Mouse (Mus musculus) cerebellum, adult (tissue): ENCODE measurements around the gene Slc8a1.

Experiments
- ATAC-seq: cut with Nextera tagmentation; 2 replicates; pipeline ENCODE4 v1.9.2; 2017; ENCODE audit warnings: mild to moderate bottlenecking, moderate library complexity, mixed read lengths; ENCODE audit not compliant: insufficient number of reproducible peaks, low FRiP score, low TSS enrichment

The Slc8a1 gene

DNA sequence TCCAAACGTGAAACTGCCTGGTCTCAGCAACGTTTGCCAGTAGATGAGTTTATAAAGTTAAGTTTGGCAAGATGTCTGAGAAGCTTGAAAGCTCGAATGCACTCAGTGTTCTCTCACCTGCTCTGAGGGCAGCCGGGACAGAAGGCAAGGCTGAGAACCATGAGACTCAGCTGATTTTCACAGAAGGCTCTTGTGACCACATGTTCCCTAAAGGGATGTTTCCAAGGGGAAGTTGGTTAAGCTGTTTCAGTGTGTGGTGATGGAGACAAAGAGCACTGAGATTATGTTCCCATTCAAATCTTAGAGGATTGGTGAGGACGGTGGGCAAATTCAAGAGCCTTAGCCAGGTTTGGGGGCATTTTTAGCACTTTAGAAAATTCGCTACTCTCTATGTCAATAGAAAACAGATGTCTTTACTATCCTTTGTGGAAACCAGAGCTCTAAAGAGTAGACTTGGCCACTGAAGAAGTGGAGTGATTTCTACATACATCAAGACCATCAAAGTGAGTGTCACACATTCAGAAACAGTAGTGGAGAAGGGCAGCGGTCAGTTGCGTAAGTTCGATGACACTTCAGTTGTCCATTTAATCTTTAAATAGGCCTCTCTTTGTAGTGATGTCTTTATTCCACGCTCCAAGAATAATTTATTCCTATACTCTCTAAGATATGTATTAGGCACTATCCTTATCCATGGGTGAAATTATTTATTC, 219.7 kb downstream of the Slc8a1 start:
- ATAC-seq = no peak

GRCm38 (mm10) chr17:81516155-81516554, 222.0 kb downstream of the Slc8a1 start:
- no peak for ATAC-seq

DNA sequence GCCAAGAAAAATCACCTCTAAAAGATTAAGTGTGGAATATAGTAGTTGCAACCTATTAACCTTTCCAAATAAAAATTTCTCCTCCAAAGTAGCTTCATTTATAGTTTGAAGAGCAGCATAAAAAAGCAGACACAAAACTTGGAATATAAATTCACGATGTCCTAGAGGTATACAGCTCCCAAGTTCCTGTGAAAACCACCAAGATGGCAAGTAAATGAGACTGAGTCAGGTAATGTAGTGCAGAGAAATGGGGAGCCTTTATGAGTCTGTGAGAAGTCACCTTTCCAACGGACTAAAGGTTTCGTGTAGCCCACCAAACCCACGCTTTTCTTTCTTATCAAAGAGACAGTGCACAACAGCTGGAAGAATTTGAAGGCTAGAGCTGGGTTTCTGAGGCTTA, 224.2 kb downstream of the Slc8a1 start:
- ATAC-seq = no peak

DNA sequence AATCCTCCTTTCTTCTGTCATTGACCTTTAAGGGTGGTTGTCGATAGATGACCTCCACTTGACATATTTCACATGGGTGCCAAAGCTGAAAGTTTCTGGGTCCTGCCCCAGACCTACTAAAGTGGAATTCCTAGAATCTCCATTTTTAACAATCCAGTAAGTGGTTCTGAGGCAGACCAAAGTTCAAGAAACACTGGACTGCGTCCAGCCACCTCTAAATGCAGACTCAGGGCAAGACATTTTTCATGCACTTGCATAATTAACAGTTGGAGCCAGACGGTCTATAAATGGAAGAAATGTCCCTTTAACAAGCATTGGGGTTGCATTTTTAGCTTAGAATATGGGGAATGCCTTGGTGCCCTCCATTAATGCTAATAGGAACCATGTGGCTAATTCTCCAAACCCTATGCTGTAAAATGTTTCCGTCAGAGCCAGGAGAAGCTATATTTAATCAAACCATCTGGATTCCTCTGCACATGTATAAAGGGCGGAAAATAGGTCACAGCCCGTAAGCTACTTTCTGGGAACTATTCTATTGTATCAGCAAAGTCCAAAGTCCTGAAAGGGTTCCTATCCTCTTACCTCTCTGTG, 224.7 kb downstream of the Slc8a1 start:
- peak; percentile 56 for ATAC-seq

DNA sequence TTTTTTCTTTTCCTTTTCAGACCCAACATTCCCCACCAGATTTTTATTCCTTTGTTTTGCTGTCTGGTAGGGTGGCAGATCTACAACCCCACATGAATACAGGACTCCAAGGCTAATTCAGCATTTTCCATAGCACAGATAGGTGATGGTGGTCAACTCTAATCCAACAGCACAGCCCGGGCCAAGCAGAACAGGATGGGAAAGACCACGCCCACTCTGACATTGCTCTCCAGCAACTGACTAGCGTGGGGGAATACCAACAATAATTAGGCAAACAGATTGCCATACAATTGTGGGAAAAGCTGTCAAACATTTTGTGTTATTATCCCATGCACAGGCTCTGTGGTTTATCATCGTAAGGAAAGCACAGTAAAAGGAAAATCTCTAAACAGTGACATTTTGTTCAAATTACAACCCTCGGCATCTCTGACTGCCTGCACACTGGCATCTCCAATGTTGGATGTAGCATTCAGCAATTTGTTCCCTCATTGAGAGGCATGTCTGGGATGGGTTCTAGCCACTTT, 233.0 kb downstream of the Slc8a1 start:
- ATAC-seq = no peak

DNA sequence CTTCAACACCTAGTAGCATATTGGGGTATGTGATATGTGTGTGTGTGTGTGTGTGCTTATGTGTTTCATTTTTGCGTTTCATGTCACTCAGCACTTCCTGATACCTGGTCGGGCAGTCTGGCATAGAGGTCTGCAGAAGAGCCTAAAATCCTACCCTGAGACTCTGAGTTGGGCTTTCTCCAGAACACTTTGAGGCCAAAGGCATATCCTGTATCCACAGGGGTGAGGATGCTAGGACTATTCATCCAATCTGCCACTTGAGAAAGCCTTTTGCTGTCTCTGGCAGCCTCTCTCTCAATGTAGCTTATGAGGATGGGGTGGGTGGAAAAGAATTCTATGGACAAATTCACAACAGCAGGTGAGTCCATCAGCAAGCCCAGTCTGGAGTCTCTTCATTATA, 234.1 kb downstream of the Slc8a1 start:
- peak; percentile 92 for ATAC-seq

- ATAC-seq = peak; percentile 23; the same call in 1 of the 2 replicates
These were observed 235.4 kb downstream of the Slc8a1 start for GRCm38 (mm10) chr17:81502732-81503131.

DNA sequence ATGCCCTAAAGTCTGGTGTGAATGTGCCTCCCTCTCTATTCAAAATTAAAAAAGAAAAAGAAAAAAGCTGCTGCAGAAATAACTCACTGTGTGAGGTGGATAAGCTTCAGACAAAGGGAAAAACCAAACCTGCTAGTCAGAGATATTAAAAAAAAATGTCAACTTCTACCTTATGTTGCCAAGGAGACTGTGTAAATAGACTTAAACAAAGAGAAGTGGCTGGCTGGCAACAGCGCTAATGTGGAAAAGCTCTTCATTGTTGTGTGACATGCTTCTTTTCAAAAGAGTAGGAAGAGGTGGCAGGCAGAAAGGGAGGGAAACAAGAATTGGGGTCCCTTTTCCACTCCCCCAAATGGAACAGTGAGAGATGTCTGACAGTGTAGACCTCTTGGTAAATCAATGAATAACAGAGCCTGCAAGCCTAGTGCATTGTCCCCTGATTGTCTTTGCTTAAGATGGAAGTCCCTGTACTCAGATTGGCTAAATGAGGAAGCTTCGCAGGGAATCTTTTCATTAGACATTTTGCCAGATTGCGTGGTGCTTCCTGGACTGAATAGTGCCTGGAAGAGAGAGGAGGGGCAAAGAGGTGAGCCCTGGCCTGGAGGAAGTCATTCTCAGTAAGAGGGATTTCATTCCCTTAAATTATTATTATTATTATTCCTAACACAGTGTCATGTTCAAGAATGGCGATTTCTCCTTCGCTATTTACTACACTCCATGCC, 237.3 kb downstream of the Slc8a1 start:
- no peak for ATAC-seq

DNA sequence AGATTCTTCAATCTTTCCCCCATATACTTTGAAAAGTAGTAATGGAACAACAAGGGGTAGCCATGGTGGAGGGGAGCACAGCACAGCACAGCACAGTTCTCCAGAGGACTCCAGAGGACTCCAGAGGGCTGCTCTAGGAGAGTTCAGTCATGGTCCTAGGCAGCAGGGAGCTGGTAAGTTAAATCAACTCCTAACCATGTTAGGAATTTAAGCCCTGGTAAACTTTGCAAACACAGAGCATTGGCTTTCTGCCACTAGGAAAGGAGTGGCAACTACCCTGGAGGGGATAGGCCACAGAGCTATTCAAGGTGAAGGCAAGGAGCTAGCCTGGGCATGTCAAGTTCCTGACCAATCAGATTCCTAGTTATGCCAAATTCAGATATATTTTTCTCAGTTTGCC, 240.3 kb downstream of the Slc8a1 start:
- no peak for ATAC-seq

- ATAC-seq = no peak
These were observed 241.6 kb downstream of the Slc8a1 start for GRCm38 (mm10) chr17:81496616-81497015.

DNA sequence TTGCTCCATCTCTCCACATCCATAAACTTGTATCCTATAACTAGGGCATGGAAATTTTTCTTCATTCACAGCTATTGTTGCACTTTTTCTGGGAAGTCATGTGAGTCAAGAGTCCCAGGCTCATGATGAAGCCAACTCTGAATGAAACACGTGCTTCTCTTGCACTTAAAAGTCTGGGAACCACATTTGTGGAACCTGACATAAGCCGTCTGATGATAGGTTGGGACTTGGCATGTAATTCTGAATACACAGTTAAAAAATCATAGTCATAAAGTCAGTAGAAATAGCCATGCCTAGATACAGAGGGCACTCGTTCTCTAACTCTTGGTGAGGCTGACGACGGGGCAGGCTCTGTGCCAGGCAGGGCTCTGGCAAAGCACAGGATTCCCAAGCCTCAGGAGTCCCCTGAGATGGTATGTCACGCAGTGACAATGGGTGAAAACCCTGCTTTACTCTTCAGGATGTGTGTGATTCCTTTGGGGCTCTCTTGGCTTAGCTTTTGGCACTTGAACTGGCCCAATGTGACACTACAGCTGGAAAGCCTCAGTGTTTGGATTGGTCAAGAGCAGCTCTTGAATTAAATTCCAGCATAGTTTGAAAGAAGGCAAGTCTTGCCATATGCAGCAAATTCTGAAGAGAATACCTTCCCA, 245.8 kb downstream of the Slc8a1 start:
- ATAC-seq = no peak

DNA sequence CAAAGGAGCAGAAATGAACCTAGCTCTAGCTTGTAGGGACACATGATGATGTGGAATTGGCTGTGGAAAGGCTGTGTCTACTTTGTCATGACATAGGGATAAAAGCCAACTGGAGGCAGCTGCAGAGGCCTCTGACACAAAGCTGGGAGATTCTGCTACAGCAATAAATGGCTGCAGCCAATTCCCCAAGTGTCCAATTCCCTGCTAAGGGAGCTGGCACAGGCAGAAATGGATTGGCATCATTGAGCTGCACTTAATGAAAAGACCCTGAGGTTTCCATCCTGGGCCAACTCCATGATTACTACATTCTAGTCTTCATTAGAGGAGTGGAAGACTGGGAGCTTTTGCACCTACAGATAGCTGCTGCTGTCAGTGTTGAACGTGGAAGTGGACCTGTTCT, 251.8 kb downstream of the Slc8a1 start:
- ATAC-seq = no peak

DNA sequence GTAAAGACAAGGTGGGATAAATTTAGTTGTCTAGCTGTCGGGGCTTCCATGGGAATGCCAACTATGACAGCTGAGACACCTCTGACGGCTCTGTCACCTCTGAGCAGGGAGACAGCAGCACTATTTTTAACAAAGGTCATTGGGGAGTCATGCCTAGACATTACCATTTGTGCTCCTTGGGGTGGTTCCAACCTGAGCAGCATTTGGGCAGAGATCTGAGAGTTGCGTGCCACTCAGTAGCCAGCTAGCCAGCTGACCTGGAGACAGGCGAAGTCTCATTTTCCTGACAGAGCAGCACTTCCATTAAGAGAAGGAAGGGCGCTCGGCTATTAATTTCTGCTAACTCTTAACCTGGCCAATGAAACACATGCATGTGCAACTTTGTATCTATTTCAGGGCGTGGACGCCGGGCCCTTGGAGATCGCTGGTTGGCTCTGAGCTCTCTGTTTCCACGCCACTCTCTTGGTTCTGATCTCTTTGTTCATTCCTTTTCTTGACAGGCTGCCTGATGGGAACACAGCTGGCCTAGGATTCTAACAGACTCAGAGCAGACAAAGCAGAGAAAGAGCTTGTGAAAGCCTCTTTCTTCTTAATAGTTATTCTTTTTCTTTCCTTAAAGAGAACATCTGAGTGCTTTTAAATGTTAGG, 256.2 kb downstream of the Slc8a1 start:
- peak; percentile 86 for ATAC-seq

DNA sequence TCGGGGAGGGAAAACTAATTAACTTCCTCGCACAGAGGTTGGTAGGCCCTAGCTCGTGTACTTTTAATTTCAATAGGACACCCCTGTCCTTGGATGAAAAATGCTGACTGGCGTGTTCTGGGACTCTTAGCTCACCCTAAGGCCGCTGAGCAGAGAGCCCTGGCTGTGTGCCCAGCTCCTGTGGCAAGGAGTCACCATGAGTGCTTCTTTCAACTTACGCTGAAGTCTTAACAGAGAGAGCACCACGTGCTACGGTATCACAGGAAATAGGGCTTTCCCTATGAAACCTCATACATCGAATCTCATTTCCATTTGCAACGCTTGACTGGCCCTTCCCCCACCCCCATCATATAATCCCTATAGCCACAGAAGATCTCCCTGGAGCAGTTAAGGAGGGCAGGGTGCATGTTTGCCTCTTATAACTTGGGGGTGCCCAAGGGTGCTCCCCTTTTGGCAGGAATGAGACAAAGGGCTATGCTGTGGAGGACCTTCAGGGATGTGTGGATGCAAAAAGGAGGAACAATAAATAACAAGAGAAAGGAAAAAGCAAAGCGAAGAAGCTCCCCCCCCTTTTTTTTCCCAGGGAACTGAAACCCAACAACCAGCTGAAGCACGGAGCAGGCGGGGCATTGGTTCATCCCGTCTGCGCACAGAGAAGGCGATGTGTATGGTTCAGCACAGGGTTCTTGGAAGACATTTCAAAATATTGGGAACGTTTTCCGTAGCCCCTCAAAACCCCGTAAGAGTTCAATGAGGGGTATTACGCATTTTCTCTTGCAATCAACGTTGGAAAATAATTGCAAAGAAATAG, 257.6 kb downstream of the Slc8a1 start:
- no peak for ATAC-seq

DNA sequence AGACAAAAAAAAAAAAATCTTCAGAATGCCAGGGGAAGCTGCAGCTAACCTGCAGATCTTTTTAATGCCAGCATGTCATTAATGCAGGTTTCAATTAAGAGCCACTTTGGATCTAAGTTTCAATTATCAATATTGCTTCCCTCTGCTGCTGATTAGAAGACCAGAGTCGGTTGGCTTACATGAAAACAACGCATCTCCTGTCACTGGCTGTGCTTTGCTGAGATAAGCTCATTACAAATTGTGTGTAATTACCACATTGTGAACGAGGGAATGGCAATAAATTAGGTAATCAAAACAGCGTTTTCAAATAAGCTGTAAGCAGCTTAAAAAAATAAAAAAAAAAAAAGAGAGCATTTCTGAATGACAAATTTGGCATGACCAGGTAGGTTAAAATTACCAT, 258.4 kb downstream of the Slc8a1 start:
- no peak for ATAC-seq

GRCm38 (mm10) chr17:81477420-81477819, 260.8 kb downstream of the Slc8a1 start:
- ATAC-seq = no peak

GRCm38 (mm10) chr17:81473363-81473762, 264.8 kb downstream of the Slc8a1 start:
- ATAC-seq = no peak

DNA sequence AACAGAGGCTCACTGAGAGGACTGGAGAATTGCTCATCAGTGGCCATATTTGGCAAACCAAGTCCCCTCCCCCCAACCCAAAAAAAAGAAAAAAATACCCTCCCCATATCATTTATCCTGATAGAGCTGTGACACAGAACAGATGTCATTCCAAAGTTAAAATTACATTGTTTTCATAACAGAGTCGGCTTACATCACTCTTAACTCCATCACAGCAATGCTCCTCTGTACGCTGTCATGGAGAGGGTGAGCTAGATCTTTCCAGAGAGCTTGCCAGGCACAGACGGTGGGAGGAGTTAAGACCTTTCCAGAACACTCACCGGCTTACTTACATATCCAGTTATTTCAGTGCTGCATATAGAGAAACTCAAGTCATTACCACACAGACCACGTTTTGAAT, 269.2 kb downstream of the Slc8a1 start:
- no peak for ATAC-seq

GRCm38 (mm10) chr17:81459379-81459778, 278.8 kb downstream of the Slc8a1 start:
- ATAC-seq = no peak

- ATAC-seq = no peak
These were observed 282.2 kb downstream of the Slc8a1 start for GRCm38 (mm10) chr17:81455977-81456376.
